Mouse (Mus musculus): Measurements from ENCODE around the gene Snrnp48. TPM values are rescaled to one million over a fixed set of nuclear protein-coding genes. Genes with fewer than 3 reads are reported as not detected.

Gene Snrnp48
- polyA plus RNA-seq, 1 experiment = 29.1 TPM

DNA sequence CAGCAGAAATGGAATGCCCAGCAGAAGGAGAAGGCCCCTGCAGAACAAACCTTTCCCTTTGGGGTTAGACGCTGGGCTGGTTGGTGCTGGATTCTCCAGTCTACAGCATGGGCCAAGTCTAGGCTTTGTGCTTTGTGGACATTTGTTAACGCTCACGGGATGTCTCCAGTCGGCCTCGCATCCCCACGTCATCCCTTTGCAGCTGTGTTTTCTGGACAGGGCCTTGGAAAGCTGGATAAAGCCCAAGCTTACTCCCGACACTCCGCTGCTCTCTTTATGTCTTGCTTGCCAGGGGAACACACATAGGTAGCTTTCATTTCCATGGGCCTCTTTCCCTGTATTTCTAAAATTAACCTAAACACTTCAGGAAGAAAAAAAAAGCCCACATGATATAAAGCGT lies 49.0 kb downstream of the Snrnp48 start:
- peak in 1 of 2 experiments; percentile 13 for DNase-seq (ENCODE audit: extremely low spot score in 1 of 2, low spot score in 1 of 2)

DNA sequence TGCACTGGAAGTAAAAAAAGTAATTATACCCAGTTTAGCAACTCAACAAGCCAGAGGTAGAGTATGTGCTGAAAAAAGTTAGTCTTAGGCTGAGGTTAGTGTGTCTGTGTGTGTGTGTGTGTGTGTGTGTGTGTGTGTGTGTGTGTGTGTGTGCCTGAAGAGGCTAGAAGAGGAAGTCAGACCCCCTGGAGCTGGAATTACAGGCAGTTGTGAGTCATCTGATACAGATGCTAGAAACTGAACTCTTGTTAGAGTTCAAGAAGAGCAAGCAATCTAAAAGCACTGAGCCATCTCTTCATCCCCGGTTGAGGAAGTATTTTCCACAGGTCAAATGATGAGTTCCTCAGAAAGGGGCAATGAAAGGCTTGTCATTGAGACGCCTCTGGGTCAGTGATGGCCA lies 54.2 kb downstream of the Snrnp48 start:
- no peak for DNase-seq (ENCODE audit: extremely low spot score in 1 of 2, low spot score in 1 of 2)

DNA sequence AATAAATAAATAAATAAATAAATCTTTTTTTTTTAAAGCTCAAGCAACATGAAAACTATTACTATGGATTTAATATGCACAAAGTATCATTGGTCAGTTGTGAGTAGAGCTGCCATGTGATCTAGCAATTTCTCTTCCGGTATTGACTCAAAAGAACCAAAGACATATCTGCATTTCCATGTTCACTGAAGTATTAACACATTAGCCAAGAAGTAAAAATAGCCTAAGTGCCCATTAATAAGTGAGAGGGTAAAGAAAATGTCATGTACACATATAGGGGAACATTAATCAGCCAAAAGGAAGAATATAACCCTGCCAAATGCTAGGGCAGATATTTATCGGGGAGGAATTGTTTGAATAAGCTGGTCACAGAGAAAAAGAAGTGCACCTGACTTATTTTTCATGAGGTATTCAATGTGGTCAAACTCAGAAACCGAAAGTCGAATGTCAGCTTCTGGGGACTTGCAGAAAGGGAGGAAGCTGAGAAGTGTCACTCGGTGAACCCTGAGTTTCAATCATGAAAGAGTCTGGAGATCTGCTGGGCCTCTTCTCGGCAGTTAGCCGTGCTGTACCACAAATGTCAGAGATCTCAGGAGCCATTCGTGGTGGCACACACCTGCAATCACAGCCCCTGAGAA lies 64.4 kb downstream of the Snrnp48 start:
- no peak for DNase-seq (ENCODE audit: extremely low spot score in 1 of 2, low spot score in 1 of 2)

DNA sequence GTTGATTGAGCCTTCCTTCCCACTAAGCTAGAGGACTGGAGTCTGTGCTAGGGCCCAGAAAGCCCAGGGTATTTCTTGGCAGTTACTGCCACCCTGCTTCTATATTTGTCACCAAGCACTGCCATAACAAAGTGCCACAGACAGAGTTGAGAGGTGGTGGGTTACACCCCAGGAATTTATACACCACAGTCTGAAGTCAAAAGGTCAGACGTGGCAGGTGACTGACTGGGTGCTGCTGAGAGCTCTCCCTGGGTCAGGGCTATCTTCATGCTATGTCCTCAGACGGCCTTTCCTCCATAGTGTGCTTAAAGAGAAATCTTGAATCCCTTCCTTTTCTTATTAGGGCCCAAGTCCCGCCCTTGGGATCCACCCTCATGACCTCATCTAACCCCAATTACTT lies 67.9 kb downstream of the Snrnp48 start:
- no peak for DNase-seq (ENCODE audit: extremely low spot score in 1 of 2, low spot score in 1 of 2)

Other genes starting within 250 kb of the Snrnp48 start
- gene Ssr1, start 210.7 kb upstream of the Snrnp48 start, polyA plus RNA-seq (2012; rRNA removed) = 31.3 and 31.9 TPM in 2 replicates
- 33.9 and 35.7 TPM in 2 replicates for gene Riok1, start 167.9 kb upstream of the Snrnp48 start, polyA plus RNA-seq (2012; rRNA removed)
- 1.8 and 2.1 TPM in 2 replicates for gene Cage1, start 167.9 kb upstream of the Snrnp48 start, polyA plus RNA-seq (2012; rRNA removed)
- gene Dsp, start 53.6 kb upstream of the Snrnp48 start, polyA plus RNA-seq (2012; rRNA removed) = 0.34 and 0.36 TPM in 2 replicates
- gene Bmp6, start 140.2 kb downstream of the Snrnp48 start, polyA plus RNA-seq (2012; rRNA removed) = 11.2 and 13.6 TPM in 2 replicates